Mouse (Mus musculus) embryonic fibroblast, embryonic 13.5 days (primary cell): ENCODE results near the gene Zfp341. TPM values are rescaled to one million over a fixed set of nuclear protein-coding genes. Genes with fewer than 3 reads are reported as not detected.

Source experiments
- H3K27ac ChIP-seq: 2 replicates; pipeline ENCODE4 v1.5.1; 2012; ENCODE audit warnings: low read length, control low read depth, inconsistent platforms; ENCODE audit not compliant: insufficient read depth
- H3K4me1 ChIP-seq: 2 replicates; pipeline ENCODE4 v1.6.1; 2011; ENCODE audit warnings: low read length; ENCODE audit not compliant: control insufficient read depth, insufficient read depth
- H3K4me3 ChIP-seq: 2 replicates; pipeline ENCODE4 v1.5.1; 2011; ENCODE audit warnings: mild to moderate bottlenecking, control low read depth, low read length; ENCODE audit not compliant: insufficient read depth
- CTCF ChIP-seq: IDR thresholded peaks from 2 replicates; pipeline ENCODE4 v1.5.1; 2011; ENCODE audit warnings: mild to moderate bottlenecking, control low read depth, low read length, moderate library complexity, borderline replicate concordance; ENCODE audit not compliant: insufficient read depth
- POLR2A ChIP-seq: IDR thresholded peaks from 2 replicates; pipeline ENCODE4 v1.6.1; 2011; ENCODE audit warnings: low read depth, mild to moderate bottlenecking, control low read depth, low read length, moderate library complexity
- polyA plus RNA-seq: library from polyadenylated mRNA; stranded (reverse); fragments of >200 nt; gene quantifications from 2 replicates; pipeline ENCODE4 v1.2.4, GENCODE M21; 2011; ENCODE audit warnings: low read depth; ENCODE audit not compliant: missing spikeins, insufficient read length

Gene Zfp341
- polyA plus RNA-seq, 1 experiment: 1.8 TPM

- no peak overlapping the region for H3K4me3 ChIP-seq
- TF ChIP-seq POLR2A: no peak
- peak; percentile 56; the same call in 1 of the 2 replicates for TF ChIP-seq CTCF
- no peak overlapping the region for H3K27ac ChIP-seq
- H3K4me1 ChIP-seq: no peaks in the 10 kb centered on the region
These were observed 35.0 kb downstream of the Zfp341 start for GRCm38 (mm10) chr2:154648086-154648485.

- Histone ChIP-seq H3K4me1 (no peaks in the 10 kb centered on the region), H3K4me3 (no peak overlapping the region), H3K27ac (no peak overlapping the region)
- TF ChIP-seq CTCF (no peak), POLR2A (no peak)
These were observed 37.3 kb downstream of the Zfp341 start for GRCm38 (mm10) chr2:154650404-154650803.

GRCm38 (mm10) chr2:154651363-154651762 is 38.3 kb downstream of the Zfp341 start, which contains the start of gene Chmp4b:
TSS of gene Chmp4b (plus strand) at chr2:154651705.
- Histone ChIP-seq H3K27ac (no peak within 1 kb of the TSS), H3K4me1 (no peaks in the 10 kb centered on the region), H3K4me3 (no peak within 1 kb of the TSS)
- TF ChIP-seq POLR2A (no peak), CTCF (no peak)

DNA sequence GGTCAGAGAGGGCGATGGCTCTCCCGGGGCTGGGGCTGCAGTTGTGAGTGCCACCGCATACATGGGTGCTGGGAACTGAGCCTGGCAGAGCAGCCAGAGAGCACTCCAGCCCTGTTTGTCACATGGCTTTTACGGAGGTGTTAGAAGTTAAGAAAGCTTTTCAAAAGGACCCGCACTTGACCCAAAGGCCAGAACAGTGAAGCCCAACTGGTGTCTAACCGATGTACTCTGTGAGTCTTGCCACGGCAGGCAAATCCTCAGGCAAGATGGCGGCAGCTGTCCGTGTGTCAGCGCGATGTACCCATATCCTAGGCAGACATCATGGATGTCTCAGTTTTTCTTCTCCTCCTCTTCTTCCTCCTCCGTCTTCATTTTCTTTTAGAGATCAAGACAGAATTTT is 41.9 kb downstream of the Zfp341 start:
- Histone ChIP-seq H3K4me3 (no peak overlapping the region), H3K27ac (no peak overlapping the region), H3K4me1 (peaks cover 8% of the 10 kb centered on the region; the same call in 1 of the 2 replicates)
- TF ChIP-seq CTCF (no peak), POLR2A (no peak)

GRCm38 (mm10) chr2:154655878-154656414 is 42.8 kb downstream of the Zfp341 start:
- H3K27ac ChIP-seq: no peak overlapping the region
- H3K4me3 ChIP-seq: no peak overlapping the region
- TF ChIP-seq CTCF (no peak), POLR2A (no peak; the same call in 1 of the 2 replicates)
- peaks cover 8% of the 10 kb centered on the region; the same call in 1 of the 2 replicates for H3K4me1 ChIP-seq

DNA sequence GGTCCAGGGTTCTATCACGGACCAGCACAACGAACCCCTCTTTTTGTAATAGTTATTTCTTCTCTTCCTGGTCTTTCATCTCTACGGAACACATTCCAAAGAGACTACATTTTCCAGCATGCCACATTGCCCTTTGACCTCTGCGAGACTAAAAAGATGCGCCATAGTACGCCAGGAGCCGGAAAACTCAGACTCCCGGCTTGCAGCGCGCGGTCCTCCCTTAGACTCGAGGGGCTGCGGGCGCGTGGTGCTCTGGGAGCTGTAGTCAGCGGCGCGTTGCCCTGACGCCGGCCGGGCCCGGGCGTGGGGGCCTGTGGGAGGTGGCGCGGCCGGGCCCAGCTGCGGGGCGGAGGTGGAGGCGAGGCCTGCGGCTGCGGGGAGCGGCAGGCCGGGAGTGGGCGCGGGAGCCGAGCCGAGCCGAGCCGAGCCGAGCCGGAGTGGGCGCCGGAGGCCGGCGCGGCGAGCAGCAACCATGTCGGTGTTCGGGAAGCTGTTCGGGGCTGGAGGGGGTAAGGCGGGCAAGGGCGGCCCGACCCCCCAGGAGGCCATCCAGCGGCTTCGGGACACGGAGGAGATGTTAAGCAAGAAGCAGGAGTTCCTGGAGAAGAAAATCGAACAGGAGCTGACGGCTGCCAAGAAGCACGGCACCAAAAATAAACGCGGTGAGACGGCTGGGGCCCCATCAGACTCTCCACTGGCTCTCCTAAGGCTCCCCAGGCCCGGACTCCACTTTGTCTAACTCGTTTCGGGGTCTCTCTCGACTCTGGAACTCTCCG is 43.8 kb downstream of the Zfp341 start:
- H3K4me1 ChIP-seq: peaks cover 8% of the 10 kb centered on the region; the same call in 1 of the 2 replicates
- H3K4me3 ChIP-seq: peak overlapping the region; percentile 96
- TF ChIP-seq CTCF (no peak), POLR2A (peak; percentile 62)
- H3K27ac ChIP-seq: peak overlapping the region; percentile 82

DNA sequence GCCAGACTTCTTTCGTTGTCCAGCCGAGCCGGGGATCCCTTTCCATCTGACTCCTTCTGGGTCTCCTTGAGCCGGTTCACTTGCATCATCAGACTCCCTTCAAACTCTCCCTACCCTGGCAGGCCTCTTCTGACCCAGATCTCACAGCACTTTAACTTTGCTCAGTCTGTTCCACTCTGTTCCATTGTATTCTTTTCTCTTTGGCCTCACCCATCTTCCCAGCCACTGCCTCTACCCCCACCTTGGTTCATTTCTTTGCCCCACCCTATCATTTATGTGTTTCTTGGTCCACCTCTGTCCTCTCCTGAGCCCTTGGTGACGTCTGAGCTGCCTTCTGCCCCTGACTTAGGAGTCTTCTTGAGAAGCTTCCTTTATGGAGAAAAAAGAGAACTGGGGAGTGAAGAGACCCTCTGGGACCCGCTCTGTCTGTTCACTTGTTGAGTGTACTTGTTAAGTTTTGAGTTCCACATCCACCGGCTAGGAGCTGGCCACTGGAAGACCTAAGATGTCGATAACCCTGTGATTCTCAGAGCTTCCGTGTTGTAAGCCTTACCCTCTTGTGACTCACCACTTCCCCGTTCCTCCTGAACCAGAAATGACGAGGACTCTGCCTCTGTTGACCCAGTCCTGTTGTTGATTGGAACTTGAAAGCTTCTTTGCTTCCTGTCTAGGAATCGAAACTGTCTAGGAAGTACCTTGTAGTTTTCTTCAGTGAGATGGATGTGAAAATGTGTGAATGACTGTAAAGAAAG is 44.6 kb downstream of the Zfp341 start:
- Histone ChIP-seq H3K4me3 (peak overlapping the region; percentile 96), H3K27ac (peak overlapping the region; percentile 82), H3K4me1 (peaks cover 8% of the 10 kb centered on the region; the same call in 1 of the 2 replicates)
- TF ChIP-seq CTCF: no peak
- TF ChIP-seq POLR2A: peak; percentile 69

DNA sequence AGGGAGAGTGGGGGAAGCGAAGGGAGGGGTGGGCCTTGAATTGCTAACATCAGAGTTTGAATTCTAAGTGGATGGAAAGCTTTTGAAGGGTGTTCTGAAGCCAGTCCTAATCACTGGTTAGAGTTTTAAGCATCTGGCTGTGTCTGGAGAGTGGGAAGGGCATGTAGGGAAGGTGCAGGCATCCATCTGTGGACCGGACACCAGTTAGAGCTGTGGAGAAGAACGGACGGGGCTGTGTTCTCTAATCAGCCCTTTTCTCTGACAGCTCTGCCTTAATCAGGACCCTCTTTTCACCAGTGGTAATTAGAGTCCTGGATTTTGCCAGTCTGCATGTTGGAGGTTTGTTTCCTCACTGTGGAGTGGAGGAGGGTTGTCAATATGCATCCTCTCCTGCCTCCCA is 46.0 kb downstream of the Zfp341 start:
- TF ChIP-seq POLR2A (no peak), CTCF (no peak)
- Histone ChIP-seq H3K4me3 (peak overlapping the region; percentile 96), H3K4me1 (peaks cover 8% of the 10 kb centered on the region; the same call in 1 of the 2 replicates), H3K27ac (no peak overlapping the region)

- Histone ChIP-seq H3K4me3 (0 out of 2 replicates have a peak overlapping the region, but pooled peaks have one; percentile 96), H3K27ac (no peak overlapping the region), H3K4me1 (peaks cover 8% of the 10 kb centered on the region; the same call in 1 of the 2 replicates)
- TF ChIP-seq CTCF: no peak
These were observed 46.5 kb downstream of the Zfp341 start for GRCm38 (mm10) chr2:154659531-154660074.

DNA sequence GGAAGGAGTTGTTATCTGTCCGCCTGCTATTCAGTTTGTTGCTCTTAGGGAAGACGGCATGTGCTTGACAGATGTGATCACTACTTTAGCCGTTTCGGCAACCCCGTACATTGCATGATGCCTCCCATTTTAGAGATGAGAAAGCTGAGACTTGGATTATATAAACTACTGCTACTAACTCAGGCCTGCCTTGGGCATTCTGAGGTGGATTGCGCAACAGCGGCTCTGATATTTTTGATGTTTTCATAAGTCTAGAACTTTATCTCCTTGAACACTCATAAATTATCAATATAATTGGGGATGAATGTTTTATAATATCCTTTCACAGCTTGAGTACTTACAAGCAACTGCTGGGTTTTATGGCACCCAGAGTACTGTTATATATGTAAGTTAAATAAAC is 55.6 kb downstream of the Zfp341 start:
- no peak overlapping the region for H3K27ac ChIP-seq
- no peak overlapping the region for H3K4me3 ChIP-seq
- H3K4me1 ChIP-seq: 0 out of 2 replicates have a peak, but pooled peaks cover 6% of the 10 kb centered on the region
- no peak for TF ChIP-seq CTCF
- no peak for TF ChIP-seq POLR2A
